Mouse (Mus musculus) layer of hippocampus, adult 8-10 months (tissue): Measurements from ENCODE around the gene G6pc3. TPM values are rescaled to one million over a fixed set of nuclear protein-coding genes. Genes with fewer than 3 reads are reported as not detected.

Source experiments
- DNase-seq, 2 experiments: peaks; one replicate each; pipeline ENCODE4 v3.0.0; 2022; ENCODE audit warnings: low spot score in 2 of 2
- total RNA-seq, 4 experiments: library from RNA; stranded (reverse); gene quantifications; 2 replicates each; pipeline ENCODE4 v1.2.4; 2022

Gene G6pc3
- total RNA-seq, 4 experiments from 2014 or later: 66.0 to 74.2 (median 70.4) TPM

- DNase-seq: no peak
These were observed 3.2 kb upstream of the G6pc3 start for GRCm38 (mm10) chr11:102186235-102186634.

DNA sequence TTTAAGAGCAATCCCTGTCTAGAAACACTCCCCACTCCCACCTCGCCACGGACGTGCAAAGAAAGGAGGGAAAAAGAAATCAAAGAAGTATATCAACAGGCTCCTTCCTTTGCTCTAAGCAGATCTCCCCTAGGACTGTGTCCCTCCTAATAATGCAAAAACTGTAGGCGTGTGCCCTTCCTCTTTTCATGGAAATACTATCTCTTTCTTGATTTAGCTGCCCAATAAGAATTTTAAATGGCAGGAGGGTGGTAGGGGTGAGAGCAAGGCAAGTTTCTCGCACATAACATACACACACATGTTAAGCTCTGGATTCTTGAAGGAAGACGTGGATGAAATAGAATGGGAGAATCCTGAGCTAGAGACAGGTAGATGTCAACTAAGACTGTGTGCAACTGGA lies 440 bp upstream of the G6pc3 start:
- no peak for DNase-seq

DNA sequence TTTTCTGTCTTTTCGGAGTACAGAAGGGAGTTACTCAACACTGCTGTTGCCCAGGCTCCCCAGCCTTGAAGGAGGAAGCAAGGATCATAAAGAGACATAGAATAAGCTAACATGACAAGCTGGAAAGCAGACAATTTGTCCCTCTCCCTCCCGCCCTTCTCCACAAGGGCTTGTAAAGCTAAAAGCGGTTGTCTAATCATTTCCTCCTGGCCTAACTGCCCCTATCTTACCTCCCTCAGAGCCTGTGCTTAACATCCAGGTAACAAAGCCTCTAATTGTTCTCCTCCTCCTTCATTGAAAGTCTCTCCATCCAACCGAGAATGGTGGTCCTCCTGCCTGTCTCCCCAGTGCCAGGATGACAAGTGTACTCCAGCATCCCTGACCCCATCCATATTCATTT lies 1.4 kb downstream of the G6pc3 start:
- DNase-seq: no peak

DNA sequence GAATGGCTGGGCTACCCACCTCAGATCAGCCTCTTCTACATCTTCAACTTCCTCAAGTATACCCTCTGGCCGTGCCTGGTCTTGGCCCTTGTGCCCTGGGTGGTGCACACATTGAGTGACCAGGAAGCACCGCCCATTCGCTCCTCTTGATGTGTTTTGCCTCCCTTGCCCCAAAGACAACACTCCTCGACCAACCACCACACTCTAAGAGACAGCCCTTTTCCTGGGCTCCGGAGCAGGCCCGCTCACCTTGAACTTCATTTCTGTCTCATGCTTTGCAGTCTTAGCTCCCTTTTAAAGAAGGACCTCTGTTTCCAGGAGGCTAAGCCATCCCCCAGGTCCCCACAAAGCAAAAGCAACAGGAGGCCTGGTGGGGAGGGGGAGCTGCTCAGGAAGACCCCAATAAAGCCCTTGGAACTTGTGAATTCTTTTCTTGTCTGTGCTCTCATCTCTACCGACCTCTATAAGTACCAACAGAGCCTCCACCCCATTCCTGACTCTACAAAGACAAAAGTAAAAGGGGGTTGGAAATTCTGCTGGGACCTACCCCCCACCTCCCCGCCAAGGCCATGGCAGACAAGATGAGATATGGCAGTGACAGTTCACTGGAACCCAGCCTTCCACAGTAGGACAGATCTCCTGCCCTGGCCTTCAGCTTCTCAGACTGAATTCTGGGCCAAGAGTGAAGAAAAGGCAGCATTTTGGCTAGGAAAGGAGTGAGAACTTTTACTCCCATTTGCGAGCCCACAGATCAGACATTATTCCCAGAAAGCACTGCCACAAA lies 4.4 kb downstream of the G6pc3 start:
- no peak for DNase-seq

DNA sequence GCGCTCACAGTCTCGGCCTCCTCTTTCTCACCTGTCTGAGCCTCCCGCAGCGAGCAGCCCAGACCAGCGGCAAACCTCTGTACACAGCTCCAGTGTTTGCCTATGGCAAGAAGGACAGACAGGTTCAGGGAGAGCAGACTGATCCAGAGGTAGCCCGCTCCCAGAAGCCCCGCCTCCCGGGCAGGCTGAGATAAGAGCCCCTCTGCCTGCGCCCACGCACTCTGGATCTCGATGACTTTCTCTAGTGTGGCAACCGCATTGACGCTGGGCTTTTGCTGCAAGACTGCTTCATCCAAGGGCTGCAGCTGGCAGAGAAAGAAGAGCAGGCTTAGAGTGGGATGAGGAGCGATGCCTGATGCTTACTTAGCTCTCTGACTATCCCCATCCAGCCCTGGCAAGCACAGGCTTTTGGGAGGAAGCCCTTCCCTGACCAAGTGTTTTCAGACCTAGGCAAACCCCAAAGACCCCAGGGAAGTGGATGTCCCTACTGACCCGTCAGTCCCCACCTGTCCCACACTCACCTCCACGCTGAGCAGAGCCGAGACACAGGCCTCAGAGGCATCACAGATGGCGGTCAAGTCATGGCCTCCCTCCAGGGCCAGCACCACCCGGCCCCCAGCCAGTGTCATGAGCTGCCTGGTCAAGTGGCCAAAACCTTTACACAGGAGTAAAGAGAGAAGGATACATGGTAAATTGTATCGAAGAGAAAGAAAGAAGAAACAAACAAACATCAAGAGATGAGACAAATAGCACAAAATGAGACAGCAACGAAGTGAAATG lies 6.8 kb downstream of the G6pc3 start:
- peak in 1 of 2 experiments; percentile 59 for DNase-seq

GRCm38 (mm10) chr11:102198245-102198644 lies 8.8 kb downstream of the G6pc3 start:
- DNase-seq: peak in 1 of 2 experiments; percentile 3

DNA sequence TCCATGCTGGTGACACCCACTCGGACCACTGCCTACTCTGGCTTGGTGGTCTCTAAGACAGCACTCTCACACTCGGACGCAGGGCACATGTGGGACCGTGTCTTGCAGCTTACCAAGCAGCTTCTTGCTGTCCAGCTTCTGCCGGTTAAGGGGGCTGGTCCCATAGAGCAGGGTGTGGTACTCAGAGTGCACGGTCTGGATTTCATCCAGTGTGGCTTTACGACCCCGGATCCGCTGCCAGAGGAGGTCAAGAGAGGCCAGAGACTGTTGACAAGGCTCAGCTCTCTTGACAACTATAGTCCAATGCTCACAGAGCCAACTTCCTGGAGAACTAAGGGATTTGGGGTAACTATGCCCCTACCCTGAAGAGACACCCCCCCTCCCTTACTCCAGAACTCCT lies 10.4 kb downstream of the G6pc3 start:
- DNase-seq: no peak

GRCm38 (mm10) chr11:102201408-102201821 lies 12.0 kb downstream of the G6pc3 start:
- DNase-seq: no peak

GRCm38 (mm10) chr11:102206481-102206880 lies 17.1 kb downstream of the G6pc3 start:
- no peak for DNase-seq

DNA sequence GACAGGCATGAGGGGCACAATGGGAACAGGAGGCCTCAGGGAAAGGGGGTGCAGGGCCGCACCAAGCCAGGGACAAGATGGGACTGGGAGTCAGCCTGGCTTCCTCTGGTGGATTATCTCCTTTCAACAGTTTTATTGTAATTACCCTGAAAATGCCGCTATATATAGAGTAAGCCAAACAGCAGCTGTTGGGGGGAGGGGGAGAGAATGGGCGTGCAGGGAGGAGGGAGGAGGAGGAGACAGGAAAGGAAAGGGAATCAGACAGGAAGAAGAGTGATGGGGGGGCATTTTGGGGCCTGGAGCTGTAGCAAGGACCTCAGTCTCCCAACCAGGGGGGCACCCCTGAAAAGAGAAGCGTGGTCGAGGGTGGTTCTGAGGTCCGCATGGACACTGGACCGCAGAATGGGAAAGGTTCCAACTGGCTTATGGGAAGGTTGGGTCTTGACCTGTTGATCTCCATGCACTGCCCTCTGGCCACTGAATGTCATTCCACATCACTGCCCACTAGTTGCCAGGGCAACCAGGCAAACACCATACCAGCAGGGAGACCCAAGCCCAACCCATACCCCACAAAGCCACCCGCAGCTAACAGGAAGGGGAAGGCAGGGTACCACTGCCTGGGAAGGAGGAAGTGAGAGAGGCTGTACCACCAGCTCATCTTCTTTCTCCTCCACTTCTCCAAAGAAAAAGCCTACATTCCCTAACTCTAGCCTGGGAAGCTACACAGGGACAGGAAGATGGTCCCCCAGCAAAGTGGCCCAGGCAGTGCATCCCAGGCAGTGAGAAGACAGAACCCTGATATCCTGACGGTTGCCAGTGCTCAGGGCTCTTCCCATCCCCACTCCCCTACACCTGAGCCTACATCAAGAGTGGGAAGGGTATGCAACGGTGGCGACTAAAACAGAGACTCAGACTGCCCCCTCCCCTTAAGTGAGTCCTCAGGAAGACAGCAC lies 18.7 kb downstream of the G6pc3 start:
- DNase-seq: peak; percentile 50 to 57

DNA sequence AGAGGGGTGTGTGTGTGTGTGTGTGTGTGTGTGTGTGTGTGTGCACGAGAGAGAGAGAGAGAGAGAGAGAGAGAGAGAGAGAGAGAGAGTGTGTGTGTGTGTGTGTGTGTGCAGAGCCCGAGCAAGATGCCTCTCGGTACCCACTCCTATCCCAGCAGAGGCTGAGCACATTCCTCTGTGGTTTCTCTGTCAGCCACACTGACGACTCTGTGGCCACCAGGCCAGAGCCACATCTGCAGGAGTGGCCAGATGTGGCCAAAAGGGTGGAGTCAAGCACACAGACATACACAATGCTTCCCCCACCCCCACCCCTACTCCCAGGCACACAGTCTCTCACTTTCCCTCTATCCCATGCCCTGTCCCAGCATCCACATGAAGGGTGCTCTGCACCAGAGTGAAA lies 19.4 kb downstream of the G6pc3 start:
- no peak for DNase-seq

DNA sequence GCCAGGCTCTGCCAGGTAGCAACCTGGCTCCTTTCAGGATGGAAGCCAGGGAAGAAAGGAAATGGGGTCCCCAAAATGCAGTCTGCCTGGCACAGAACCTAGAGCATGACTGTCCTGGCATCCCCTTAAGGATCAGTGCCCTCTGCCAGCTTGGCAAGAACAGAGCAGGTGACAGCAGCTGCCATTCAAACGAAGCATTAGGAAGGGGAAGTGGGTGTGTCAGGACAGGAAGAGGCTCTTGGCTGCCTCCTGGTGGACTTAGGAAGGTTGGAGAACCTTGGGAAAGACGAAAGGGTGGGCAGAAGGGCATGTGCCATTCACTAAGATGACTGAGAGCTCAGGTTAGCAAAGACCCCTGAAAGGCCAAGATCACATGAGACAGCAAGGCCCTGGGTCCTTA lies 20.3 kb downstream of the G6pc3 start:
- no peak for DNase-seq

DNA sequence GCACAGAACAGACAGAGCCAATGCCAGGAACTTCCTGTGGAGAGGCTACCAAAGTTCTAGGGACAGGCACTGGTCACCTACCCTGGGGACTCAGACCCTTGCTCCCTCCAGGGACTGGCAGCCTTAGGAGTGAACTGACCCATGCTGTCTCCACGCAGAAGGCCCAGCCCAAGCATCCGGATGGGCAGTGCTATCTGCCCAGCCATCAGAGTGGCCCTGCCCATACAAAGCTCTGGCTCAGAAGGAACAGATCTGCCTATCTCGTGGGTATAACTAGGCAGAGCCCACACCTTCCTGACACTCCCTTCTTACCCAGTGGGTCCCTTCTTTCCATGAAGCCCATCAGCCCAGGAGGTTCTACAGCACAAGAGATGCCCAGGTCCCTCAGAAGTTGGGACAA lies 20.8 kb downstream of the G6pc3 start:
- DNase-seq: no peak

- no peak for DNase-seq
These were observed 21.6 kb downstream of the G6pc3 start for GRCm38 (mm10) chr11:102211011-102211410.

DNA sequence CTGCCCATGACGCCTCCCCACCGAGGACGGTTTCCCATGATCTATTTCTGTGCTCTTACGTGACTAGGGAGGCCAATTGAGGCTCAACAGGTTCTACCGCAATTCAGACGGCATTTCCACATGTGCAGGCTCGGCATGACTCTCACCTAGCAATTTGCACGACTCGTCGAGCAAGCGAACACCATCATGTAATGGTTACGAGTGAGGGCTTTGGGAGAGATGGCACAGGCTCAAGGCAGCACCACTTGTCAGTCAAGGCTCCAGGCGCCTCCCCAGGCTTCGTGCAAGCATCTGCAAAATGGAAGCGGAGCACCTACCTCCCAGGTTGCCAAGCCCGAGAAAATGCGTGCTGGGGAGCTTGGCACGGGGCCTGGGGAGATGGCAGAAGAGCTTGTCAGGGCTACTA lies 22.5 kb downstream of the G6pc3 start:
- DNase-seq: no peak

DNA sequence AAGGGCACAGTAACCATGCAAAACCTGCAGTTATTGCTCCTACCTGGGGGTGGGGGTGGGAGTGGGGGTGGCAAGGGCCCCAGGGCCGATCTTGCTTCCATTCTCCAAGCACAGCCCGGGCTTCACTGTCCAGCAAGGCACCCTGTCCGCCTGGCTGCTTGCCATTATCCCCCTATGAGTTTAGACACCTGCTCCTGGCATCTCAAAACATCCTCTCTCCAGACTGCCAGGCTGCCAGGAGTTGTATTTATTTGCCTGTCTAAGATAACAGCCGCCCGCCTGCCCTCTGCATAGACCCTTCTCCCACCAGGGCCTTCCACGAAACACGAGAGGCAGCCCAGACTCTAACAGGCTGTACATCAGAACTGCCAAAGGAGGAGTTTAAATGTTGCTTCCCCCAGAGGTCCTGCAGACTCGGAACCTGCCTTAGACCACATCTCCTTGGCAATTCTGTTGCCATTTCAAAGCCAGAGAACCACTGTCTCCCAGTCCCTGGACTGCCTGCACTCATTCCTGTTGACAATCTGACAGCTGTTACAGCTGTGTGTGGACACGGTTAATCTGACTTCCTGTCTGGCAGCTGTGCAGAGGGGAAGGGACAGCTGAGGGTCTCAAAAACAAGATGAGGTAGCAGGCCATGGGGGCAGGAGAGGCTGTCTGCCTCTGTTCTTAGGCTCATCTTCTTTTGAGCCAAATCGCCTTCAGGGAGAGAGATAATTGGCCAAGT lies 25.2 kb downstream of the G6pc3 start:
- no peak for DNase-seq

DNA sequence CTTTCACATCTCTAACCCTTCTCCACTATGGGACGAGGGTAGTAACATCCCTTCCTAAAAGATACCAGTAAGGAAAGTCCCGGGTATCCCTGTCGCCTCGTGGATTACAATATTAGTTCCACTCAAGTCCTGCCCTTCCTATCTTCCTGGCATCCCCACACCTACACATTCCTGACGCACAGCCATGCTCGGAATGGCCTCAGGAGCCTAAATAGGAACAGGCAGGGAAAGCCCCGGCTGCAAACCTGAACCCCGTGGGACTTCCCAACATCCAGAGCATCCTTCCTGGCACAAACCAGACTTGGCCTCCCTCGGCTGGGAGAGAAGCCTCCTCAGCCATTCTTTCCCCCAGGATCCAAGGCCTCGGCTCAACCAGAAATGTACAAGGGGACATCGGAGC lies 26.1 kb downstream of the G6pc3 start:
- no peak for DNase-seq

DNA sequence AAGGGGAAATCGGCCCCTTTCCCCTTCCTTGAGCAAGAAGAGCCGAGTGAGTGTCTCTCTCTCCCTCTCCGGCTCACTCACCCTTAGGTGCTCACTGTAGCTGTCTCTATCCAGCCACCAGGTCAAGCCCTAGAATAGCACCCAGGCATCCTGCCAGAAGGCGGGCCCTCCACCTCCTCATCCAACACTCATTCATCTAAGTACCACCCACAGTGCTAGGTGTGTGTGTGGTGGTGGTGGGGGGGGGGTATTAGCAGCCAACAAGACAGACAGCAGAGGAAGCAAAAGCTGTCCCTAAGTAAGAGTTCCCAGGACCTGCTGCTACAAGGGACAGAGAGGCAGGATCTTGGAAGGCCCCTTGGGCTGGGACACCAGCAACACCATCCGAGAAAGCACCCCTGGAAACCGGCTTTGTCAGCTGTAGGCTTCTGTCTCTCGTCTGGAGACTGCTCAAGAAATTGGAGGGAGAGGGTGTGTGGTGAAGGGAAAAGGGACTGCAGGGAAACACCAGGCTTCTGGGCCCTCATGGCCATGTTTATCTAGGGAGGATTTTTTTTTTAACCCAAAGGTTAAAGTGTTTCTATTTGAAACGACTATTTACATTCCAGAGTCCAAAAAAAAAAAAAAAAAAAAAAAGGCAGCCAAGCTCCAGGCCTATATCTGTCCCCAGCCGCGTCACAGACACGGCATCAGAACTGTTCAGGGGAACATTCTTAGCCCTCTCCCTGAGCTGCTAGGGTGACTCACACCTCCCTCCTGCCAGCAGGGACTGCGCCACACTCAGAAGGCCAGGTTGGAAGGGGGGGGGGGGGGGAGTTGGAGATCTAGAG lies 26.9 kb downstream of the G6pc3 start:
- no peak for DNase-seq

DNA sequence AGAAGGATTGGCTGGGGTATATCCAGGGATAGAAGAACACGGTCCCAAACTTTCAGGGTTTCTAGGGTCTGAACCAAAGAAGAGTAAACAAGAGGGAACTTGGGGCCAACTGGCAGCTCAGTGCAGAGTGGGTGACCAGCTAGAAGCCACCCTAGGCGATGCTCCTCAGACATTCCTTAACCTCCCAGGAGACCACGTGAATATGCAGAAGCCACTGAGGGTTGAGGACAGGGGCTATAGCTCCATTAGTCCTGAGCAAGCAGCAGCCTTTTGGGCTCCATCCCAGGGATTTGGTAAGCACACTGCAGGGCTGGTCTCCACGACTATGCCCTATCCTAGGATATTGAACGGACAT lies 27.4 kb downstream of the G6pc3 start:
- DNase-seq: no peak

DNA sequence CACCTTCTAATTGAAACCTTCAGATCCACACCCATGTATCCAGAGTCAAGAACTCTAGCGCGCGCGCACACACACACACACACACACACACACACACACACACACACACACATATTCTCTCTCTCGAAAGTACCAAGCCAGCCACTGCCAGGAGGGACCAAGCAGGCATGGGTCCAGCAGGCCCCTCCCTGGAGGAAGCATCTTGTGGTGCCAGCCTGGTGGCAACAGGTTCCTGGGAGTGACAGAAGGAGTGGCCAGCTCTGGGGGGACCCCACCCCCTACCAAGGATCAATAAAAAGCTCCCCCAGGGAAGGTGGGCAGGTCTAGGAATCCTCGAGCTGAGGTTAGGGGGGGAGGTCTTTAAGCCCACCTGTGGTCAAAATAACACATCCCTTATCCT lies 28.0 kb downstream of the G6pc3 start:
- no peak for DNase-seq
